Mouse (Mus musculus): ENCODE measurements around the gene Utp14b.

Gene Utp14b

GRCm38 (mm10) chr1:78657671-78658440, at the start of gene Utp14b, which contains the start of gene Acsl3:
Utp14b (plus strand) TSS chr1:78658038.
Acsl3 (plus strand) TSS chr1:78657825.
- DNase-seq (ENCODE audit: low spot score), result peak; percentile 97

GRCm38 (mm10) chr1:78609134-78609907, 48.5 kb upstream of the Utp14b start:
- DNase-seq (ENCODE audit: low spot score), result peak; percentile 27

DNA sequence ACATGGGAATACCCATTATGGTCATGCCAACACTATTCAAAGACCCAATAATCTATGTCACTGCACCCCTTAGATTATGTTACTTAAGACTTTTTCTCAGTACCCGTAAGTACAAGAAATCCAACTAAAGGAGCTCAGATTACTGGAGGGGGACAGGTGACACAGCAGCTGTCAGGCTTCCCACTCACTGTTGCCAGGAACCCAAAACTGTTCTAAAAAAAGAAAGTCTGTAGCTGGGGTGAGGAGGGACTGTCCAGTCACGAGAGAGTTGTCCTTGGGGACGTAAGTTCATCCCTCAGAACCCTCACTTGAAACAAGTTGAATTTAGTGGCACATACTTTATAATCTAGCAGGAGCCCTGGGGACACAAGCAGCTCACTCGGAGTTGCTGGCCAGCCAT, 46.8 kb upstream of the Utp14b start:
- no peak for DNase-seq (ENCODE audit: low spot score)

GRCm38 (mm10) chr1:78612959-78613358, 44.9 kb upstream of the Utp14b start:
- no peak for DNase-seq (ENCODE audit: low spot score)

DNA sequence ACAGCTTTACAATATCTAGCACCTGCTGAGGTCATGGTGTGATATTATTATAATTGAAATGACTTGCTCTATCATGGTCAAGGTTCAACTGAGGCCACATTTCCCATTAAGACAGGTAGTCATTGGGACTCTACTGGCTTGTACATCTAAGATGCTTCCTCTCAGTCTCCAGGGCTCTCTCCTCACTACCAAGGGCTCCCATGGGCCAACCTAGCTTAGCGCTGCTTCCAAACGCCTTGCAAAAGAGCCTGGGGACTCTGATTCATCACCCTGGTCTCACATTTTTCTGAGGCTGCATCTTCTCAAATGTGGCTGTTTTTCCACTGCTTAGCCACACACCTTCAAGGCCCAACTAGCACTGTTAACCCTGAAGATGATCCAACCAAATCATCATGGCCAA, 33.5 kb upstream of the Utp14b start:
- DNase-seq (ENCODE audit: low spot score), result no peak

GRCm38 (mm10) chr1:78634486-78634885, 23.4 kb upstream of the Utp14b start:
- DNase-seq (ENCODE audit: low spot score), result no peak

DNA sequence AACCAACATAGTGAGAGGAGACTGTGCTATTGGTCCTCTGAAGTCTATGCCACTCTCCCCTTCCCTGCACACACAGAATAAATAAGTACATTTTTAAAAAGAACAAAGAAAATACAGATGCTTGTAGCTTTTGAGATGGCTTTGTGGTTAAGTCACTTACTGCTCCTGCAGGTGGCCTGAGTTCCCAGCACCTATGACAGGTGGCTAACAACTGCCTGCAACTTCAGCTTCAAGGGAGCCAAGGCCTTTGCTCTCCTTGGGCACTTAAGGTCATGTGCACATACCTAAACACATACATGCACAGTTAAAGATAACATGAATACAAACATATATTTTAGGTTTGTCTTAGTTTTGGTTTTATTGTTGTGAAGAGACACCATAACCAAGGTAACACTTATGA, 17.0 kb upstream of the Utp14b start:
- DNase-seq (ENCODE audit: low spot score), result no peak

GRCm38 (mm10) chr1:78641791-78642190, 16.0 kb upstream of the Utp14b start:
- no peak for DNase-seq (ENCODE audit: low spot score)

DNA sequence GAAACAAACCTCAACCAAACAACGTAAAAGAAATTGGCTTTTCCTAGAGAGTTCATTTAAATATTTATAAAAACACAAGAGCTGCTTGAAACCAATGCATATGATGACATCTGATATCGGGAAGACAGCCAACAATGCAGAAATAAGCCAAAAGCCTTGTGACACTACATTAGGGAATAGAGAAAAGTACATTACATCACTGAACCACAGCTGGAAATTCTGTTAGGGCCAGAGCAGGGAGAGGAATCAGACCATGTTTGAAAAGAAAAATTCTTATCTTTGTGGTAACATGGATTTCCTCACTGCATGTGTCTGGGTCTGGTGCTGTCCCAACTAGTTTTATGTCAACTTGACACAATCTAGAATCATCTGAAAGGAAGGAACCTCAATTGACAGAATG, 15.6 kb upstream of the Utp14b start:
- no peak for DNase-seq (ENCODE audit: low spot score)

- DNase-seq (ENCODE audit: low spot score), result peak; percentile 9
Observed at GRCm38 (mm10) chr1:78647317-78647885, 10.4 kb upstream of the Utp14b start.

DNA sequence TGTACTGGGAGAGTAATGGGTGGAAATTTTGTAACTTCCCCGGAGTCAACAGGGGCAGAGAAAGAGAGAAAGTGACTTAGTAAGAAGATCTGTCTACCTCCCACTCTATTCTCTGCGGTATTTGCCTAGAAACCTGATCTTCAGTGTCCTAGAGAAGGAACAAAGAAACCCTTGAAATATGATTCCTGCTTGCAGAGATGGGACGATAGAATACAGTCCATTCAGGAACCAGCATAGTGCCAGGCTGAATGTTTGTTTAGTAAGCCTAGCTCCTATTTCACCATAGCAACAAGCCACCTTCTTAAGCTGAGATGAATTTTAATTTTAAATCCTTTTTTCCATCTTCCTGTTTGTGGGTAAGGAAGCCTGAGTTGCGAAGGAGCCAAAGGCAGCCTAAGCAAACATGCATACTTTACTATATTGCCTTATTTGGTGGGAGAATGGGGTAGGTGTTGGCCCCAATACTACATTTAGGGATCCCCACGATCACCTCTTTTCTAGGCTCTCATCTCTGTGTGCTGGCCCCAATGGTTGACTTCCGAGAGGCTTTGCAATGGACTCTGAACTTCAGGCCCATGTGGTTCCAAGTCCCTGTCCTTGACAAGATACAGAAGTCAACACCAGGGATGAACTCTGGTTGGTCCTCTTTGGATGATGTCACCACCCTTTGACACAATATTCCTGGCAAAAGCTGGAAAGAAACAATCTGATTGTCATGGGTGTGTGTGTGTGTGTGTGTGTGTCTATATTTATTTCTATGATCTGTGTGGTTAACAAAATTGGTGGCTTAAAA, 8.4 kb upstream of the Utp14b start:
- DNase-seq (ENCODE audit: low spot score), result peak; percentile 78

GRCm38 (mm10) chr1:78656472-78656871, 1.4 kb upstream of the Utp14b start:
- peak; percentile 43 for DNase-seq (ENCODE audit: low spot score)

DNA sequence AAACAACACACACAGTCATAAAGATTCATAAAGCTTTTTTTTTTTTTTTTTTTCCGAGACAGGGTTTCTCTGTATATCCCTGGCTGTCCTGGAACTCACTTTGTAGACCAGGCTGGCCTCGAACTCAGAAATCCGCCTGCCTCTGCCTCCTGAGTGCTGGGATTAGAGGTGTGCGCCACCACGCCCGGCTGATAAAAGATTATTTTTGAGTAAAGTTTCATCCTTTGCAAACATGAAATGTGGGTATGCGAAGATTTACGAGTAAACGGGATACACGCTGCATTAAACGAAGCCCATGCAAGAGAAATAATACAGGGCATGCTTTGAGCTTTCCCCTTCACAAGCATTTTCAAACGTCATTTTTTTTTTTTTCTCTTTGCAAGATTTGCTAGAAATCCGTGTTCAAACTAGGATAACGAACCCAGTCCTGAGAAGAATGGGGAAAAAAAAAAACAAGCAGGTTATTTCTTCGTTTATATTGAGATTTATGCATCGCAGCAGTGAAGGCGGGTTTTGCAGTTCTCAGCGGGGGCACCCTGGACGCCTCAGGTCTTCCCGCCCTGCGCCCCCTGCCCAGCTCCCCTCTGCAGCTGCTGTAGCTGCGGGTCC, 713 bp upstream of the Utp14b start:
- DNase-seq (ENCODE audit: low spot score), result peak; percentile 18

GRCm38 (mm10) chr1:78658441-78659269, 817 bp downstream of the Utp14b start:
- peak; percentile 50 for DNase-seq (ENCODE audit: low spot score)

DNA sequence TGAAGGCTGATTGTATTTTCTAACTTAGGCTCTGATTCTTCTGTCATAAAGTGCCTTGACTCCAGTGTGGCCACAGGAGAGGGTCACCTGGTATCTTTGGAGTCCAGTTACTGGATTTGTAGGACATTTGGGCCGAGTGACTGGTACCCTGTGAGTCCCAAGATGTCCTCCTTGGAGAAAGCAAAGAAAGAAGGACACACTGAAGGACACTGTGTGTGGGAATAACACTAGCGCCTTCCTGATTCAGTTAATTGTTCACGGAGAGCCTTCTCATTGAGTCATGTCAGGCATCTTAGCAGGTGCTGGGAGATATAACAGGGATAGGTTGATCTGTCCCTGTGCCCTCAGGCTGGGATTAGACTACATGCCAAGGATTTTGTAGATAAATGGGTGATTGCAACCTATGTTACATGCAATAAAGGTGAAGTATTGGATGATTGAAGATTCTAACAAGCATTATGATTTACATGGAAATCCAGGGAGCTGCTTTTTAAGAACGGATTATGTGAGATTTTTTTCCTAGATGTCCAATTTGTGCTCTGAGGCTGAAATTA, 1.5 kb downstream of the Utp14b start:
- DNase-seq (ENCODE audit: low spot score), result no peak

GRCm38 (mm10) chr1:78664326-78664725, 6.5 kb downstream of the Utp14b start:
- DNase-seq (ENCODE audit: low spot score), result no peak

GRCm38 (mm10) chr1:78665954-78666499, 8.2 kb downstream of the Utp14b start:
- no peak for DNase-seq (ENCODE audit: low spot score)

GRCm38 (mm10) chr1:78666585-78666984, 8.7 kb downstream of the Utp14b start:
- no peak for DNase-seq (ENCODE audit: low spot score)

DNA sequence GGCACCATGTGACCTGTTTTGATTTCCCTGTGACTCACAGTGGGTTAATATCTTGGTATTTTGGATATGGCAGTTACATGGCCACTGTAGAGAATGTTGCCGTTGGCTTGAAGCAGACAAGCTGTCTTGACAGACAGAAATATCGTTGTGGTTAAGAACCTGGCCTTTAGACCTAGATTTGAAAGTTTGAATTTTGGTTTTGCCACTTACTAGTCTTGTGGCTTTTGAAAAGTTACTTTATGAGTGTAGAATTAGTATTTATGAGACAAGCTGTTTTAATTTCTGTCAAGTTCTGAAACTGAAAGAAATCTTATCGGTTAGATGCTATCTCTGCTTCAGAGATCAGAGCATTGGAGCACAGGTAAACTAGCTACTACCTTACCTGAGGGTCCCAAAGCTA, 24.5 kb downstream of the Utp14b start:
- no peak for DNase-seq (ENCODE audit: low spot score)

DNA sequence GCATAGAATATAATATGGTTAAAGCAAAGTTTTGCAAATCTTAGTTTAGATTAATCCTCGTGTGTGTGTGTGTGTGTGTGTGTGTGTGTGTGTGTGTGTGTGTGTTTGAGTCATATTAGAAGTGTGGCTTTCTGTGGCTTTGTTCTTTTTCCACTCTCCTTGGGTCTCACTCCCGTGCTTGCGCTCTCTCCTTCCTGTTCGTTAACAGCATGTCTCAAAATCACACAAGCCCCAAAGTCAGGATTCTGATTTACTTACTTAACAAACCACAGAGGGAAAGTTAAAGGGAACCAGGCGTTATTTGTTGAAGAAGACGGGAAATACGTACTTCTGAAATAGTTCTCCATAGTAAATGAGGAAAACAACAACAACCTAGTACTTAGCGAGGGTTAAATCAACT, 26.3 kb downstream of the Utp14b start:
- no peak for DNase-seq (ENCODE audit: low spot score)

All from embryo, embryonic 10 days (tissue).